Mouse (Mus musculus) heart, postnatal 0 days (tissue): ENCODE results near the gene Slc9a2. TPM values are rescaled to one million over a fixed set of nuclear protein-coding genes. Genes with fewer than 3 reads are reported as not detected.

ENCODE experiments used
- ATAC-seq: fragments of 200-750 bp; cut with Nextera tagmentation; 2 replicates; pipeline ENCODE4 v1.8.0; 2017; ENCODE audit warnings: low read depth, moderate number of reproducible peaks, moderate library complexity; ENCODE audit not compliant: insufficient read depth
- DNase-seq: peaks from one replicate; pipeline ENCODE4 v3.0.0-alpha.2; 2016; ENCODE audit warnings: low spot score
- H3K27ac ChIP-seq: fragments of 300-500 bp; sonication (generic); 2 replicates; pipeline ENCODE4 v1.5.1; 2014; ENCODE audit warnings: low read depth, mild to moderate bottlenecking
- H3K27me3 ChIP-seq: fragments of 300-500 bp; sonication (generic); 2 replicates; pipeline ENCODE4 v1.6.1; 2014; ENCODE audit warnings: low read length, mixed read lengths; ENCODE audit not compliant: control insufficient read depth, insufficient read depth
- H3K36me3 ChIP-seq: fragments of 300-500 bp; sonication (generic); replicated peaks from 2 replicates; pipeline ENCODE4 v1.6.1; 2014; ENCODE audit warnings: low read length, mixed read lengths; ENCODE audit not compliant: control insufficient read depth, insufficient read depth
- H3K4me1 ChIP-seq: fragments of 300-500 bp; sonication (generic); 2 replicates; pipeline ENCODE4 v1.6.1; 2014; ENCODE audit warnings: antibody characterized with exemption; ENCODE audit not compliant: control insufficient read depth, insufficient read depth
- H3K4me2 ChIP-seq: fragments of 300-500 bp; sonication (generic); 2 replicates; pipeline ENCODE4 v1.6.1; 2014; ENCODE audit warnings: low read depth, mild to moderate bottlenecking, low read length, moderate library complexity
- H3K4me3 ChIP-seq: fragments of 300-500 bp; sonication (generic); 2 replicates; pipeline ENCODE4 v1.5.1; 2014; ENCODE audit warnings: low read depth, low read length
- H3K9ac ChIP-seq: fragments of 300-500 bp; sonication (generic); replicated peaks from 2 replicates; pipeline ENCODE4 v1.6.1; 2014; ENCODE audit warnings: low read depth, low read length, mixed read lengths
- H3K9me3 ChIP-seq: fragments of 300-500 bp; sonication (generic); replicated peaks from 2 replicates; pipeline ENCODE4 v1.6.1; 2016; ENCODE audit warnings: low read length; ENCODE audit not compliant: control insufficient read depth
- CTCF ChIP-seq: IDR thresholded peaks from 2 replicates; pipeline ENCODE4 v1.5.1; 2016; ENCODE audit warnings: antibody characterized with exemption, control low read depth, low read depth
- EP300 ChIP-seq: IDR thresholded peaks from 2 replicates; pipeline ENCODE4 v1.6.1; 2016; ENCODE audit warnings: antibody characterized with exemption, low read depth
- WGBS: fragments of 180-500 bp; shearing (Covaris S2); extraction: QIAGEN DNeasy Blood & Tissue Kit; methylation state at CpG from one replicate; pipeline ENCODE4 v1.1.7; 2014; 5-methylcytosine and 5-hydroxymethylcytosine counted together
- polyA plus RNA-seq: library from polyadenylated mRNA; unstranded; fragments of >200 nt; fragmentation: Nextera tagmentation; extraction: Ambion mirVana; gene quantifications from 2 replicates; pipeline ENCODE4 v1.2.1, GENCODE M21; 2015
- total RNA-seq: library from RNA; depleted of rRNA; stranded (reverse); fragments of >200 nt; gene quantifications from 2 replicates; pipeline ENCODE4 v1.2.3, GENCODE M21; 2014; ENCODE audit warnings: low replicate concordance

Gene Slc9a2
- total and polyA plus RNA-seq, 2 experiments from 2014 or later = 0.64 to 4.6 TPM

DNA sequence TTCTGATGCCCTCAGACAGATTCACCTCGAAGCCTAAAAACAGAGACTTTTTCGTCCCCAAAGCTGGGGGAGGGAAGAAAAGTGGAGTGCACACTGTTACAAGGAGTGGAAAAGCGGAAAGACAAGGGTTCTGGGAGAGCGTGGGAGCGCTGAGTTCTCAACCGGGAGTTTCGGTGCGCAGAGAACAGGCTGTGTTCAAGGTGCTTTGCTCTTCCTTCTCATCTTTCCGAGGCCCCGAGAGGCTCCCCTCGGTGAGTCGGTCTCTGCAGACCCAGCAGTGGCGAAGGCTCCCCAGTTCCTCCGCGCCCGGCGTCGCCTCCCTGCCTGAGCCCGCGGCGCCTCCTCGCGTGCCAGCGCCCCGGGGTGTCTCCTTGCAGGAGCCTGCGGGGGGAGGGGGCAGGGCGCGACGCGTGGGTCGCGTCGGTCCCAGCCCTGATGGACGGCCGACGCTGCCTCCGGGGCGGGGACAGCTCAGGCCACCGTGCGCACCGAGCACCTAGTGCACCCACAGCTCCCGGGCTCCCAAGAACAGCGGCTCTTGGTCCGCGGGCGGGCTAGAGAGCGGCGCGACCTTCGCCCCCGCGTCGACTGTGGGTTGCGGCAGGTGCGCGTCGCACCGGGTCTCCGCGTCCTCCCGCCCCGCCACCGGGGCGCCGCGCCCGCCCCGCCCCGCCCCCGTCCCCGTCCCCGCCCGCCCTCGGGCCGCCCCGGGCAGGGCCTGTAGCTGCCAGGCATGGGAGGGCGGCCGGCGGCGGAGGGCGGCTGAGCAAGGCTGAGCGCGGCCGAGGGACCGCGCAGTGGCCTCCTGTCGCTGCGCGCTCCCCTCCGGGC lies 709 bp downstream of the Slc9a2 start:
- DNase-seq = peak; percentile 30
- Histone ChIP-seq H3K27ac (no peak overlapping the region), H3K9ac (peak overlapping the region; percentile 43; the same call in 1 of the 2 replicates), H3K27me3 (peaks cover 62% of the 10 kb centered on the region), H3K36me3 (no peaks in the 10 kb centered on the region), H3K4me1 (no peaks in the 10 kb centered on the region), H3K4me2 (peak overlapping the region; percentile 97), H3K9me3 (no peaks in the 10 kb centered on the region), H3K4me3 (peak overlapping the region; percentile 63)
- under 1% methylated on average over 70 of the region's 90 CpGs for WGBS
- no peak for TF ChIP-seq CTCF
- no peak for TF ChIP-seq EP300
- peak; percentile 72 for ATAC-seq

DNA sequence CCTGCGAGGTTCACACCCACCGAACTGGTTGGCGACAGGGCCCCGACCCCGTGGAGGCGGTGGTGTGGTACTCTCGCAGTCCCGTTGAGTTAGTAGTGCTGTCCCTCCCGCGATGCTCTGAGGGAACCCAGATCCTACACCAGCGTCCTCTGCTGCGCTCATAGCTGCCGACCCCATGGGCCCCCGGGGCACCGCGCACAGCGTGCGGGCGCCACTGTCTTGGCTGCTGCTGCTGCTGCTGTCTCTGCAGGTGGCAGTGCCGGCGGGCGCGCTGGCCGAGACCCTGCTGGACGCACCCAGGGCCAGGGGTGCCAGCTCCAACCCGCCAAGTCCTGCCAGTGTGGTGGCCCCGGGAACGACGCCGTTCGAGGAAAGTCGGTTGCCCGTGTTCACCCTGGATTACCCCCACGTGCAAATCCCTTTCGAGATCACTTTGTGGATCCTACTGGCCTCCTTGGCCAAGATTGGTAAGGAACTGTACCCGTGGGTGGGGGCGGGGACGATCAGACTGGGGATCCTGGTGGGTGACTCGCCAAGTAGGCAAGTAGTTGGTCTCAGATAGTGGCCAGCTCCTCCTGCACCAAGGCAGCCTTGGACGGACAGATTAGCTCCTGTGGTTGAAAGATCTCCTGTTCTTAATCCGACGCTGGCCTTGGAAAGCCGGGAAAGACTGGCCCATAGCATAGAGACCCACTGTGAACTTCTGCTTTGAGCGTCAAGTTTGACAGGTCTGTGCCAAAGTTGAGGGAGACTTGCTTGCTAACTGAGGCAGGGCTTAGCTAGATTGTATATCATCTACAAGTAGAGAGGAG lies 1.5 kb downstream of the Slc9a2 start:
- Histone ChIP-seq H3K9me3 (no peaks in the 10 kb centered on the region), H3K4me3 (peak overlapping the region; percentile 63), H3K27ac (no peak overlapping the region), H3K4me1 (no peaks in the 10 kb centered on the region), H3K36me3 (no peaks in the 10 kb centered on the region), H3K4me2 (peak overlapping the region; percentile 97), H3K27me3 (peaks cover 62% of the 10 kb centered on the region), H3K9ac (0 out of 2 replicates have a peak overlapping the region, but pooled peaks have one; percentile 43)
- peak; percentile 30; the same call in 1 of the 2 replicates for ATAC-seq
- 5% methylated on average over 38 of the region's 44 CpGs for WGBS
- TF ChIP-seq EP300 = no peak
- no peak for TF ChIP-seq CTCF
- DNase-seq = no peak

- no peak for ATAC-seq
- Histone ChIP-seq H3K4me2 (no peak overlapping the region), H3K9me3 (no peaks in the 10 kb centered on the region), H3K27ac (no peak overlapping the region), H3K27me3 (no peaks in the 10 kb centered on the region), H3K4me1 (no peaks in the 10 kb centered on the region), H3K9ac (no peak overlapping the region), H3K36me3 (no peaks in the 10 kb centered on the region), H3K4me3 (no peak overlapping the region)
- WGBS = 88% methylated on average over 13 of the region's 13 CpGs
- no peak for DNase-seq
- TF ChIP-seq EP300 = no peak
- TF ChIP-seq CTCF = no peak
Measured at GRCm38 (mm10) chr1:40694296-40694695, 13.9 kb downstream of the Slc9a2 start.

DNA sequence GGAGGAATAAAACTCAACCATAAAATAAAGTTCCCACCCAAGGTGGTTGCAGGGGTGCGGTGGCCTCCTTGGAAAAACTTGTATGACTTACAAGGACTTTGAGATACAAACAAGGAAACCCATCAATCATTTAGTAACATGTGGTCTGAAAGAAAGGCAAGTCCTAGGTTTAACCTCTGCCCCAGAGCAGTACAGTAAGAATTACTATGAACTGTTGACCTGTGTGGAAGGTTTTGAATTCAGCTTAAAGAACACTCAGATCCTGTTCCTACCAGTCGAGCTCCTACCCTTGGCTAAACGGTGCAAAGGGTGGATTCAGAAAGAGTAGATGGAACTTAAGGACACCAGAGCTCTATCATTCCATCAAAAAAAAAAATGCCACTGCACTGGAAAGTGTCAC lies 16.1 kb downstream of the Slc9a2 start:
- no peaks in the 10 kb centered on the region for H3K9me3 ChIP-seq
- H3K27ac ChIP-seq = no peak overlapping the region
- H3K9ac ChIP-seq = no peak overlapping the region
- H3K36me3 ChIP-seq = no peaks in the 10 kb centered on the region
- ATAC-seq (no peak), DNase-seq (no peak)
- H3K4me3 ChIP-seq = no peak overlapping the region
- TF ChIP-seq CTCF (no peak), EP300 (no peak)
- H3K27me3 ChIP-seq = no peaks in the 10 kb centered on the region
- no peak overlapping the region for H3K4me2 ChIP-seq
- no peaks in the 10 kb centered on the region for H3K4me1 ChIP-seq
- WGBS = 79% methylated on average over 3 of the region's 3 CpGs

GRCm38 (mm10) chr1:40705099-40705498 lies 24.7 kb downstream of the Slc9a2 start:
- Histone ChIP-seq H3K9me3 (no peaks in the 10 kb centered on the region), H3K4me3 (no peak overlapping the region), H3K27ac (no peak overlapping the region), H3K9ac (no peak overlapping the region), H3K4me1 (no peaks in the 10 kb centered on the region), H3K27me3 (no peaks in the 10 kb centered on the region), H3K4me2 (no peak overlapping the region), H3K36me3 (no peaks in the 10 kb centered on the region)
- no peak for DNase-seq
- 72% methylated on average over 4 of the region's 4 CpGs for WGBS
- ATAC-seq = no peak
- TF ChIP-seq EP300 (no peak), CTCF (no peak)
